Mouse (Mus musculus) forebrain, embryonic 11.5 days (tissue): ENCODE measurements around the gene Pip4k2a. TPM values are rescaled to one million over a fixed set of nuclear protein-coding genes. Genes with fewer than 3 reads are reported as not detected.

Experiments used
- ATAC-seq: fragments of 200-750 bp; cut with Nextera tagmentation; replicated peaks from 2 replicates; pipeline ENCODE4 v1.8.0; 2017; ENCODE audit warnings: moderate TSS enrichment; ENCODE audit not compliant: low FRiP score
- DNase-seq: peaks from one replicate; pipeline ENCODE4 v3.0.0-alpha.2; 2017; ENCODE audit warnings: low spot score
- H3K27ac ChIP-seq: fragments of 300-500 bp; sonication (generic); 2 replicates; pipeline ENCODE4 v1.5.1; 2014; ENCODE audit warnings: low read depth, low read length
- H3K27me3 ChIP-seq: fragments of 300-500 bp; sonication (generic); 2 replicates; pipeline ENCODE4 v1.6.1; 2014; ENCODE audit warnings: mild to moderate bottlenecking, low read length, mixed read lengths; ENCODE audit not compliant: control insufficient read depth, insufficient read depth
- H3K36me3 ChIP-seq: fragments of 300-500 bp; sonication (generic); 2 replicates; pipeline ENCODE4 v1.6.1; 2014; ENCODE audit warnings: mild to moderate bottlenecking, low read length, moderate library complexity, mixed read lengths; ENCODE audit not compliant: control insufficient read depth, insufficient read depth
- H3K4me1 ChIP-seq: fragments of 300-500 bp; sonication (generic); replicated peaks from 2 replicates; pipeline ENCODE4 v1.6.1; 2014; ENCODE audit warnings: low read length, mixed read lengths; ENCODE audit not compliant: control insufficient read depth, insufficient read depth
- H3K4me2 ChIP-seq: fragments of 300-500 bp; sonication (generic); 2 replicates; pipeline ENCODE4 v1.6.1; 2014; ENCODE audit warnings: low read depth, mild to moderate bottlenecking, low read length, moderate library complexity, mixed read lengths; ENCODE audit not compliant: severe bottlenecking
- H3K4me3 ChIP-seq: fragments of 300-500 bp; sonication (generic); 2 replicates; pipeline ENCODE4 v1.5.1; 2014; ENCODE audit warnings: low read depth, low read length
- H3K9ac ChIP-seq: fragments of 300-500 bp; sonication (generic); 2 replicates; pipeline ENCODE4 v1.6.1; 2014; ENCODE audit warnings: low read length
- H3K9me3 ChIP-seq: fragments of 300-500 bp; sonication (generic); 2 replicates; pipeline ENCODE4 v1.6.1; 2016; ENCODE audit warnings: low read length, mixed read lengths; ENCODE audit not compliant: control insufficient read depth
- WGBS: fragments of 180-500 bp; shearing (Covaris S2); extraction: QIAGEN DNeasy Blood & Tissue Kit; methylation state at CpG from one replicate; pipeline ENCODE4 v1.1.7; 2014; 5-methylcytosine and 5-hydroxymethylcytosine counted together
- polyA plus RNA-seq: library from polyadenylated mRNA; unstranded; fragments of >200 nt; fragmentation: Nextera tagmentation; extraction: Ambion mirVana; gene quantifications from 2 replicates; pipeline ENCODE4 v1.2.1, GENCODE M21; 2014

The Pip4k2a gene
- polyA plus RNA-seq, 1 experiment from 2014 or later, result 9.2 TPM

DNA sequence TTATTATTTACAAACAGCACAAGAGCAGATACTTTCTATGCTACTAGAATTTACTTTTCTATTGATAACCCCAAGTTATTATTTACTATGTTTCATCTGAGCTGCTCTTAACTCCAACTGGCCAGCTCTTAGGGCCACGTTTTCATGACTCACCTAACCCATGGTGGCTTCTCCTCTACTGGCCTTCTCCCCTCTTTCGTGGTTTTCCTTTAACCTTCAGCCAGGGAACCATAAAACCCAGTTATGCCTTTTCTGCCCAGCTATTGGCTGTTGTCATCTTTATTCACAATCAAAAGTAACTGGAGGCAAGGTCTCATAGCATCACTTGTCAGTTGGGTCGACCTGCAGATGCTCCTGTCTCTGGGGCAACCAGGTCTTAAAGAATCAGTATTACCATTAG, 12.4 kb downstream of the Pip4k2a start:
- Histone ChIP-seq H3K9ac (no peak overlapping the region), H3K4me3 (no peak overlapping the region), H3K4me1 (no peaks in the 10 kb centered on the region), H3K9me3 (no peaks in the 10 kb centered on the region), H3K27me3 (no peaks in the 10 kb centered on the region), H3K27ac (no peak overlapping the region), H3K36me3 (no peaks in the 10 kb centered on the region), H3K4me2 (no peak overlapping the region)
- WGBS, result 88% methylated on average over 3 of the region's 3 CpGs
- DNase-seq (no peak), ATAC-seq (no peak)

- Histone ChIP-seq H3K4me2 (no peak overlapping the region), H3K27ac (no peak overlapping the region), H3K36me3 (no peaks in the 10 kb centered on the region), H3K27me3 (no peaks in the 10 kb centered on the region), H3K9me3 (no peaks in the 10 kb centered on the region), H3K4me1 (no peaks in the 10 kb centered on the region), H3K9ac (no peak overlapping the region), H3K4me3 (no peak overlapping the region)
- DNase-seq (no peak), ATAC-seq (no peak)
- WGBS, result 91% methylated on average over 15 of the region's 15 CpGs
Observed at GRCm38 (mm10) chr2:18984095-18984847, 13.7 kb downstream of the Pip4k2a start.

DNA sequence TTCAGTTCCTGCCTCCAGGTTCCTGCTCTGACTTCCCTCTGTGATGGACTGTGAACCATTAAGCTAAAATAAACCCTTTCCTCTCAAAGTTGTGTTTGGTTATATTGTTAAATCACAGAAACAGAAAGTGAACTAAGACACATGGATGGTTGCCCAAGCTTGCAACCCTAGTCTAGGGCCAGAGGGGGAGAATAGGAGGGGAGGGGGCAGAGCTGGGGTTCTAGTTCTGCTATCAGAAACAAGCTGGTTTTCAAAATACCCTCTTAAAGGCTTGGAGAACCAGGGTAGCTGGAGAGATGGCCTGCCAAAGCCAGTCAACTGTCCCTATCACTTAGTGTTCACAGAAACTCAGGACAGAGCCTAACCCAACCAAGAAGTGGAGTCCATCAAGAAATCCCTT, 14.4 kb downstream of the Pip4k2a start:
- Histone ChIP-seq H3K4me2 (no peak overlapping the region), H3K27ac (no peak overlapping the region), H3K4me1 (no peaks in the 10 kb centered on the region), H3K4me3 (no peak overlapping the region), H3K9ac (no peak overlapping the region), H3K36me3 (no peaks in the 10 kb centered on the region), H3K27me3 (no peaks in the 10 kb centered on the region), H3K9me3 (no peaks in the 10 kb centered on the region)
- DNase-seq, result no peak
- ATAC-seq, result no peak

GRCm38 (mm10) chr2:18982581-18982980, 15.3 kb downstream of the Pip4k2a start:
- 79% methylated on average over 6 of the region's 6 CpGs for WGBS
- Histone ChIP-seq H3K9ac (no peak overlapping the region), H3K9me3 (no peaks in the 10 kb centered on the region), H3K27ac (no peak overlapping the region), H3K36me3 (no peaks in the 10 kb centered on the region), H3K4me2 (no peak overlapping the region), H3K4me1 (no peaks in the 10 kb centered on the region), H3K4me3 (no peak overlapping the region), H3K27me3 (no peaks in the 10 kb centered on the region)
- ATAC-seq, result no peak
- no peak for DNase-seq

- Histone ChIP-seq H3K27ac (no peak overlapping the region), H3K4me3 (no peak overlapping the region), H3K27me3 (no peaks in the 10 kb centered on the region), H3K9ac (no peak overlapping the region), H3K9me3 (no peaks in the 10 kb centered on the region), H3K36me3 (no peaks in the 10 kb centered on the region), H3K4me1 (no peaks in the 10 kb centered on the region), H3K4me2 (no peak overlapping the region)
- DNase-seq, result no peak
- WGBS, result 95% methylated on average over 7 of the region's 7 CpGs
- no peak for ATAC-seq
Observed at GRCm38 (mm10) chr2:18979675-18980074, 18.3 kb downstream of the Pip4k2a start.

GRCm38 (mm10) chr2:18979046-18979445, 18.9 kb downstream of the Pip4k2a start:
- no peak overlapping the region for H3K9ac ChIP-seq
- no peak overlapping the region for H3K4me3 ChIP-seq
- H3K27me3 ChIP-seq, result no peaks in the 10 kb centered on the region
- 87% methylated on average over 4 of the region's 4 CpGs for WGBS
- H3K4me1 ChIP-seq, result no peaks in the 10 kb centered on the region
- no peaks in the 10 kb centered on the region for H3K36me3 ChIP-seq
- DNase-seq (no peak), ATAC-seq (no peak)
- no peak overlapping the region for H3K27ac ChIP-seq
- no peak overlapping the region for H3K4me2 ChIP-seq
- H3K9me3 ChIP-seq, result no peaks in the 10 kb centered on the region

GRCm38 (mm10) chr2:18977201-18977805, 20.6 kb downstream of the Pip4k2a start:
- H3K4me2 ChIP-seq, result no peak overlapping the region
- no peak overlapping the region for H3K9ac ChIP-seq
- 90% methylated on average over 10 of the region's 10 CpGs for WGBS
- no peaks in the 10 kb centered on the region for H3K27me3 ChIP-seq
- H3K4me1 ChIP-seq, result no peaks in the 10 kb centered on the region
- no peaks in the 10 kb centered on the region for H3K36me3 ChIP-seq
- peaks cover 4% of the 10 kb centered on the region; the same call in 1 of the 2 replicates for H3K9me3 ChIP-seq
- DNase-seq (no peak), ATAC-seq (no peak)
- no peak overlapping the region for H3K4me3 ChIP-seq
- no peak overlapping the region for H3K27ac ChIP-seq

- 95% methylated on average over 2 of the region's 2 CpGs for WGBS
- H3K4me1 ChIP-seq, result no peaks in the 10 kb centered on the region
- H3K36me3 ChIP-seq, result no peaks in the 10 kb centered on the region
- H3K4me2 ChIP-seq, result no peak overlapping the region
- ATAC-seq (no peak), DNase-seq (no peak)
- H3K4me3 ChIP-seq, result no peak overlapping the region
- peaks cover 4% of the 10 kb centered on the region; the same call in 1 of the 2 replicates for H3K9me3 ChIP-seq
- no peak overlapping the region for H3K9ac ChIP-seq
- H3K27me3 ChIP-seq, result no peaks in the 10 kb centered on the region
- H3K27ac ChIP-seq, result no peak overlapping the region
Observed at GRCm38 (mm10) chr2:18976175-18976574, 21.8 kb downstream of the Pip4k2a start.
